Mouse (Mus musculus) T-cell, adult 66 days (primary cell): Measurements from ENCODE around the gene Tekt2. TPM values are rescaled to one million over a fixed set of nuclear protein-coding genes. Genes with fewer than 3 reads are reported as not detected.

Experiments used
- total RNA-seq, 2 experiments: library from RNA; stranded (reverse); gene quantifications; 3 replicates in 1 of 2; 4 replicates in 1 of 2; pipeline ENCODE4 v1.2.4; 2023

The Tekt2 gene
- total RNA-seq = under 1 TPM in 1 of 2 experiments, not detected in 1; 0.64 TPM

GRCm38 (mm10) chr4:126325281-126325861 is at the start of gene Tekt2:
Gene Tekt2 (minus strand): TSS chr4:126325688.

GRCm38 (mm10) chr4:126321111-126321853 is 4.2 kb downstream of the Tekt2 start, which contains the start of gene Adprhl2:
Gene Adprhl2 (minus strand): TSS chr4:126321703.

GRCm38 (mm10) chr4:126286492-126286891 is 39.0 kb downstream of the Tekt2 start, which contains the start of gene Col8a2:
Gene Col8a2 (plus strand): TSS chr4:126286793.

Other genes with a start within 250 kb of the Tekt2 start
- 10 to 100 TPM; 11.6 to 17.4 TPM for gene Lsm10, start 229.1 kb downstream of the Tekt2 start, total RNA-seq
- 10 to 100 TPM; 36.6 to 37.5 TPM for gene Stk40, start 221.7 kb downstream of the Tekt2 start, total RNA-seq
- gene Eva1b, start 177.9 kb downstream of the Tekt2 start, total RNA-seq = 10 to 100 TPM; 18.6 to 19.0 TPM
- gene Sh3d21, start 162.2 kb downstream of the Tekt2 start, total RNA-seq = 1 to 10 TPM; 1.3 to 1.7 TPM
- 100 to 1,000 TPM; 542 to 594 TPM for gene Thrap3, start 122.9 kb downstream of the Tekt2 start, total RNA-seq
- 10 to 100 TPM; 64.9 to 68.9 TPM for gene Map7d1, start 69.3 kb downstream of the Tekt2 start, total RNA-seq
- gene Trappc3, start 63.4 kb downstream of the Tekt2 start, total RNA-seq = 10 to 100 TPM; 34.9 to 41.5 TPM
- gene Col8a2, start 38.9 kb downstream of the Tekt2 start, total RNA-seq = under 1 TPM in 1 of 2 experiments, not detected in 1; 0.12 TPM
- 10 to 100 TPM; 40.9 to 41.6 TPM for gene Adprhl2, start 4.0 kb downstream of the Tekt2 start, total RNA-seq
- 10 to 100 TPM; 35.8 to 41.6 TPM for gene Ago3, start 103.9 kb upstream of the Tekt2 start, total RNA-seq
- gene Ago1, start 142.9 kb upstream of the Tekt2 start, total RNA-seq = 10 to 100 TPM; 47.6 to 49.3 TPM
- gene Ago4, start 207.8 kb upstream of the Tekt2 start, total RNA-seq = under 1 TPM; 0.15 to 0.29 TPM
- gene Clspn, start 231.2 kb upstream of the Tekt2 start, total RNA-seq = 10 to 100 TPM in 1 of 2 experiments, 1 to 10 TPM in 1; 9.8 to 12.2 TPM